Mouse (Mus musculus) kidney, adult 2 months (tissue): ENCODE data around the gene Osbpl3. TPM values are rescaled to one million over a fixed set of nuclear protein-coding genes. Genes with fewer than 3 reads are reported as not detected.
A peak's percentile ranks its signal among the peaks of the same experiment; 100 is the strongest.

Source experiments
- DNase-seq: peaks from one replicate; pipeline ENCODE4 v3.0.0; 2021
- H3K27ac ChIP-seq: fragments of 200-500 bp; 2 replicates; pipeline ENCODE4 v1.5.1; 2012; ENCODE audit warnings: low read depth, low read length, control low read depth, inconsistent platforms; ENCODE audit not compliant: insufficient read depth
- H3K27me3 ChIP-seq: fragments of 200-500 bp; replicated peaks from 2 replicates; pipeline ENCODE4 v1.6.1; 2012; ENCODE audit warnings: mild to moderate bottlenecking, moderate library complexity, low read length, inconsistent platforms; ENCODE audit not compliant: control insufficient read depth, insufficient read depth
- H3K36me3 ChIP-seq: fragments of 200-500 bp; 2 replicates; pipeline ENCODE4 v1.6.1; 2012; ENCODE audit warnings: mild to moderate bottlenecking, moderate library complexity, low read length, inconsistent platforms; ENCODE audit not compliant: control insufficient read depth, insufficient read depth
- H3K4me1 ChIP-seq: fragments of 200-500 bp; 2 replicates; pipeline ENCODE4 v1.6.1; 2011; ENCODE audit warnings: low read length; ENCODE audit not compliant: control insufficient read depth, insufficient read depth
- H3K4me3 ChIP-seq: fragments of 200-500 bp; 2 replicates; pipeline ENCODE4 v1.5.1; 2011; ENCODE audit warnings: mild to moderate bottlenecking, low read depth, low read length, control low read depth; ENCODE audit not compliant: insufficient read depth
- CTCF ChIP-seq: fragments of 200-500 bp; conservative IDR thresholded peaks from 2 replicates; pipeline ENCODE4 v1.5.1; 2011; ENCODE audit warnings: low read depth, mild to moderate bottlenecking, control low read depth, low read length, moderate library complexity, mixed read lengths; ENCODE audit not compliant: insufficient read depth, insufficient read length
- POLR2A ChIP-seq: fragments of 200-500 bp; IDR thresholded peaks from one replicate; pipeline ENCODE4 v1.6.1; 2011; ENCODE audit warnings: low read depth, low read length, control low read depth
- WGBS: fragments of 180-500 bp; shearing (Covaris S2); methylation state at CpG from one replicate; pipeline ENCODE4 v1.1.7; 2018; 5-methylcytosine and 5-hydroxymethylcytosine counted together
- polyA plus RNA-seq: library from polyadenylated mRNA; depleted of rRNA; stranded (reverse); fragments of >200 nt; gene quantifications from 2 replicates; pipeline ENCODE4 v1.2.3, GENCODE M21; 2012

Osbpl3 gene
- polyA plus RNA-seq, 1 experiment: 33.0 TPM

DNA sequence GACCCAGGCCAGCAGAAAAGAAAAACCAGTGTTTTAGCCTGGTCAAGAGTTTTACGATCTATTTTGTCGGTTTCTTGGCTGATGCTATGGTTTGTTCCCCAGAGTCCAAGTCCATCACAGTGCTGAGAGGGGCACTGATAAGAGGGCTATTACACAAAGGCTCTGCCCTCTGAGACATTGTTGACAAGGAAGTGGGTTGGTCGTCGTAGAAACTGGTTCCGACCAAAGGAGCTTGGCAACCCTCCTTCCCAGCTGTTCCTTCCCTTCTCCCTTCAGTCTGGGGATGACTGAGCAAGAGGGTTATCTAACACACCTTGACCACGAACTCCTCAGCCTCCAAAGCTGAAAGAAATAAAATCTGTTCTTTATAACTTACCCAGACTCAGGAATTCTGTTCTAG, 192.3 kb downstream of the Osbpl3 start, which contains the start of gene Gsdme:
Gsdme (minus strand) TSS at position 193 of the 400 bp plus-strand sequence.
- H3K36me3 ChIP-seq: no peaks in the 10 kb centered on the region
- H3K27me3 ChIP-seq: no peaks in the 10 kb centered on the region
- no peak for TF ChIP-seq POLR2A
- no peak for TF ChIP-seq CTCF
- peaks cover 6% of the 10 kb centered on the region; the same call in 1 of the 2 replicates for H3K4me1 ChIP-seq
- H3K4me3 ChIP-seq: no peak within 1 kb of the TSS
- H3K27ac ChIP-seq: no peak within 1 kb of the TSS
- peak; percentile 24 for DNase-seq
- 61% methylated on average over 6 of the region's 6 CpGs for WGBS

DNA sequence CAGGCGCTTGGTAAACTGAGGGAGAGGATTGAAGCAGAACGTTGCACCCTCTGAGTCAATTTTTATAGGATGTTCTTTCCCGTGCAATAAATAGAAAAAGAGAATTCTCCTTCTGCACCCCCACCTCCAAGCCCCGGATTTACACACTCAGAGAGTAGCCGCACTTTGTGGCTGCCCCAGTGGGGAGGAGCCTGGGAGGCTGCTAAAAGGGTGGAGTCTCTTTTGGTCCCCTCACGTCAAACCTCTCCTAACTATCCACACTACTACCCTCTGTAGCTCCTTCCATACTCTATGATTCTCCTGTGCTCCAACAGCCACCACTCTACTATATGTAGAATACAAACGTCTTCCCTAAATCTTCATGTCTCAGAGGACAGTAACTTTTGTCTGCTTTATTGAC, 193.7 kb downstream of the Osbpl3 start:
- H3K4me1 ChIP-seq: peaks cover 6% of the 10 kb centered on the region; the same call in 1 of the 2 replicates
- no peaks in the 10 kb centered on the region for H3K27me3 ChIP-seq
- H3K36me3 ChIP-seq: no peaks in the 10 kb centered on the region
- no peak overlapping the region for H3K27ac ChIP-seq
- WGBS: 51% methylated on average over 7 of the region's 7 CpGs
- H3K4me3 ChIP-seq: no peak overlapping the region
- TF ChIP-seq CTCF: no peak
- TF ChIP-seq POLR2A: no peak
- no peak for DNase-seq

DNA sequence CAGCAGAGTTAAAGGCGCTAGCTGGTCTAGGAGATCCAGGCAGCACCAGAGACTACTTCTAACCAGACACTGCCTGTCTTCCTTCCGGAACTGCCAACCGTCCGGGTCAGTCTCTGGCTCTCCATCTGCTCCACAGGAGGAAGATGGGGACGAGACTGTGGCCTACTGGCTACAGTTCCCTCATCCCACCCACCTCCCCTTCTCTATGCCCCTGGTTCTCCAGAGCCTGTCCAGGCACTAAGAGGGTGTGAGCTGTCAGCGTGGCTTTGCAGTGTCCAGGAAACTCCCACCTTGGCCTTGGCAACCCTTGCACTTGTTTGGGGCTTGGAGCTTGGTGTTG, 194.1 kb downstream of the Osbpl3 start:
- under 1% methylated on average over 6 of the region's 6 CpGs for WGBS
- Histone ChIP-seq H3K4me3 (peak overlapping the region; percentile 44), H3K4me1 (peaks cover 6% of the 10 kb centered on the region; the same call in 1 of the 2 replicates), H3K36me3 (no peaks in the 10 kb centered on the region), H3K27me3 (no peaks in the 10 kb centered on the region), H3K27ac (no peak overlapping the region)
- no peak for TF ChIP-seq POLR2A
- TF ChIP-seq CTCF: no peak
- DNase-seq: no peak

DNA sequence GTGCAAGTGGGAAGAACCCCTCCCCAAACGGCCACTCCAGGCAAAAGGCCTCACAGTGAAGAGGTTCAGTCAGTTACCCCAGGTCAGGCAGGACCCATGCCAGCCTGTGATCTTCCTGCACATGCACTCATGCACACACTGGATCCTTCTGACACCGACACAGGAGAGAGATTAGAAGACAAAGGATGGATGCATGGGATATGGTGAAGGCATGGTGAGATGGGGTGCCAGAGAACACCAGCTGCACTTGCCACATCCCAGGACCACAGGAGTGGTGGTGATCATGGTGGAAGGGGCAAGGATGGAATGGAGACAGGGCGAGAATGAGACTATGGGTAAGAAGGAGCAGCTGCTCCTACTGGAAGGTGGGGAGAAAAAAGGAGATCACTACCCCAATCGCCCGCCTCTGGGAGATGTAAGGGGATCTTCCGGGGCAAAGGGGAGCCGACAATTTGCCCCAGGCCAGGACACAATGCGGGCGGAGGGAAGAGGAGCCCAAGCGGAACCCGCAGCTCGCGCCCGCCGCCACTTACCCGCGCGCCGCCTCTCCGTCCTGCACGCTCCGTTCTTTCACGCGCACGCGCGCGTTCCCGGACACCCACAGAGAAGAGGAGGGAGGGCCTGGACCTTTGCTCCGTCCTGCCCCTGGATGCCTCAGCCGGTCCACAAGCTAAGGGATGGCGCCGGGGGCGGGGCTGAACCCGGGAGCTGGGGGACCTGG, 194.6 kb downstream of the Osbpl3 start:
- H3K4me3 ChIP-seq: peak overlapping the region; percentile 44
- H3K27me3 ChIP-seq: no peaks in the 10 kb centered on the region
- WGBS: 3% methylated on average over 31 of the region's 35 CpGs
- peaks cover 6% of the 10 kb centered on the region; the same call in 1 of the 2 replicates for H3K4me1 ChIP-seq
- no peaks in the 10 kb centered on the region for H3K36me3 ChIP-seq
- no peak for TF ChIP-seq CTCF
- no peak for TF ChIP-seq POLR2A
- DNase-seq: peak; percentile 97
- no peak overlapping the region; the same call in 1 of the 2 replicates for H3K27ac ChIP-seq

DNA sequence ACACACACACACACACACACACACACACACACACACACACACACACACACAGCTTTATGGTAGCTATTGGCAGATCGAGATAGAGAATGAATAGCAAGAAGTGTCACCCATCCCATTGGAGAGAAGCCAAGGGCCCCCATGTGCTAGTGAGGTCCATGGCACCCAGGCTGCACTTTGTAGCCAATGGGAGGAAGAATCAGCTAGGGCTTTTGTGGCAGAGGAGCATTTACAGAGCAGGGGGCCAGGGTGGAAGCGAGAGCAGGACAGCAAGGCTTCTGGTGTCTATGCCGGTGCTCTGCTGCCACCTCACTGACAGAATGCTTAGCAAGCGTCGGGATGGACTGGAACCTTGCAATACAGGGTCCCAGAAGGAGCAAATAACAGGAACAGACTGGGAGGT, 200.6 kb downstream of the Osbpl3 start:
- TF ChIP-seq CTCF (no peak), POLR2A (no peak)

DNA sequence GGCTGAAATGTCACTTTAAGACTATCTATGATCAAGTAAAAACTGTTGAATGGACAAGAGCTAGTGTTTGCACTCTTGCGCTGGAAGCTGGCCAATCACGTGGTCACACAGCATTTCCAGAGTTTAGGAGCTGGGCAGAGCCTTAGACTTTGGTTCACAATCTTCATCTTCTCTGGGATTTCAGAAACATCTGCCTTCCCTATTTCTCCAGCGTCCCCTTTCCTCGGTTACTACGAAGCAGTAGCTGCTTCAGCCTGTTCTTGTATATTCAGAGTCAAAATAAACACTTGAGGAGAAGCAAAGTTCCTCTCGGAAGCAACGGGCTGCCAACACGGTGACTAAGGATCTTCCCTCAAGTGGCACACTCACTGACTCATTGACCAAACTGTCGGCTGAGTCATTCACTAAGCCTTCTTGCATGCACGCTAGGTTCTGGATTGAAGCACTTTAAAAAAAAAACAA, 201.2 kb downstream of the Osbpl3 start:
- Histone ChIP-seq H3K27me3 (no peaks in the 10 kb centered on the region), H3K27ac (peak overlapping the region; percentile 66; the same call in 1 of the 2 replicates), H3K36me3 (no peaks in the 10 kb centered on the region), H3K4me3 (no peak overlapping the region), H3K4me1 (peaks cover 11% of the 10 kb centered on the region; the same call in 1 of the 2 replicates)
- WGBS: 20% methylated on average over 10 of the region's 10 CpGs
- TF ChIP-seq POLR2A (no peak), CTCF (no peak)
- DNase-seq: peak; percentile 91

More for the DNA sequence above, 200.6 kb downstream of the Osbpl3 start:
- H3K27ac ChIP-seq: peak overlapping the region; percentile 66; the same call in 1 of the 2 replicates
- DNase-seq: no peak
- peaks cover 11% of the 10 kb centered on the region; the same call in 1 of the 2 replicates for H3K4me1 ChIP-seq
- no peaks in the 10 kb centered on the region for H3K36me3 ChIP-seq
- H3K27me3 ChIP-seq: no peaks in the 10 kb centered on the region
- no peak overlapping the region for H3K4me3 ChIP-seq
- 70% methylated on average over 5 of the region's 5 CpGs for WGBS

DNA sequence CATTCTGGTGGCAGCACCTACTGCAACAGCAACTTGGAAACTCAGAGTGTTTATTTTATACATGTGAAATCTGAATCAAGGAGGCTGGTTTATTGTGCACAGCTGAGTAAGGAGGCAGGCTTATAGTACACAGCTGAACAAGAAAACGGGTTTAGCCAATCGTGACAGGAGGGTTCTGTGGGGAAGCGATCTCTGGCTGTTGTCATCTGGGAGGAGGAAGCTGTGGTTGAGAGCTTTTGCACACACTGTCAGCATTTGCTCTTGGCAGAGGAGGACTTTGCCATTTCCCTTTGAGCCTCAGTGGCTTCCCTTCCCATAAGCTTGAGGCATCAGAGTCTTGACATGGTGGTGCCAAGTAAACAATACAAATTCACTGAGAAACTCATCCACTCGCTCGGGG, 203.3 kb downstream of the Osbpl3 start:
- no peak for TF ChIP-seq POLR2A
- TF ChIP-seq CTCF: no peak
- WGBS: 44% methylated on average over 5 of the region's 5 CpGs
- peak; percentile 41 for DNase-seq
- peaks cover 11% of the 10 kb centered on the region; the same call in 1 of the 2 replicates for H3K4me1 ChIP-seq
- no peaks in the 10 kb centered on the region for H3K27me3 ChIP-seq
- H3K27ac ChIP-seq: no peak overlapping the region
- H3K36me3 ChIP-seq: no peaks in the 10 kb centered on the region
- H3K4me3 ChIP-seq: no peak overlapping the region
